50 mouse cellular contexts compared by ENCODE assay signal in genomic region chr4:34756163-34756562, GRCm38 (mm10). TPM values are rescaled to one million over a fixed set of nuclear protein-coding genes. Genes with fewer than 3 reads are reported as not detected.
"Had no signal": no experiment of that assay in that cellular context is flagged by ENCODE, and none has a peak within 500 bp of the region (broad histone marks: within the 10 kb centered on the region; RNA-seq: fewer than 3 reads in every experiment).

TSS of gene Gm136 (minus strand) at chr4:34756263.

- DNase-seq: heart, postnatal 10 days; heart, postnatal 14 days; heart, postnatal 36 days; heart, postnatal 4 days; kidney, adult 11 months; kidney, adult 18-20 months; kidney, adult 2 months; kidney, adult 8-10 months; kidney, adult 9 months; kidney, postnatal 14 days; kidney, postnatal 25 days; kidney, postnatal 36 days; kidney, postnatal 4 days; layer of hippocampus, adult 9-11 months; layer of hippocampus, postnatal 36 days had no signal

- H3K4me1 ChIP-seq: heart, embryonic 10.5 days; heart, embryonic 12.5 days; heart, embryonic 13.5 days; heart, embryonic 15.5 days; hindbrain, embryonic 10.5 days; hindbrain, embryonic 12.5 days; hindbrain, embryonic 13.5 days; hindbrain, embryonic 15.5 days; intestine, embryonic 15.5 days; kidney, embryonic 15.5 days had no signal

- H3K9ac ChIP-seq: heart, embryonic 12.5 days; heart, embryonic 13.5 days; heart, embryonic 15.5 days; hindbrain, embryonic 12.5 days; hindbrain, embryonic 13.5 days; hindbrain, embryonic 14.5 days; hindbrain, embryonic 15.5 days; intestine, embryonic 15.5 days; kidney, embryonic 15.5 days had no signal

- H3K27me3 ChIP-seq: heart, embryonic 12.5 days; heart, embryonic 13.5 days; heart, embryonic 15.5 days; hindbrain, embryonic 12.5 days; hindbrain, embryonic 13.5 days; hindbrain, embryonic 15.5 days; intestine, embryonic 15.5 days; kidney, embryonic 15.5 days had no signal

- H3K27ac ChIP-seq: heart, embryonic 10.5 days; heart, embryonic 13.5 days; heart, embryonic 15.5 days; hindbrain, embryonic 10.5 days; hindbrain, embryonic 12.5 days; hindbrain, embryonic 13.5 days; hindbrain, embryonic 14.5 days; hindbrain, embryonic 15.5 days; hindbrain, postnatal 0 days; intestine, embryonic 15.5 days; kidney, embryonic 15.5 days; kidney, postnatal 0 days; layer of hippocampus, adult 2 months; left cerebral cortex, adult 2 months had no signal

- H3K4me3 ChIP-seq: heart, embryonic 10.5 days; heart, embryonic 12.5 days; heart, embryonic 13.5 days; heart, embryonic 15.5 days; hindbrain, embryonic 10.5 days; hindbrain, embryonic 12.5 days; hindbrain, embryonic 13.5 days; hindbrain, embryonic 15.5 days; intestine, embryonic 15.5 days; kidney, embryonic 15.5 days; layer of hippocampus, adult 2 months; left cerebral cortex, adult 2 months had no signal

- ATAC-seq: hindbrain, embryonic 16.5 days; hindbrain, postnatal 0 days; inflammation-experienced regulatory T-cells, adult 6 months; intestine, embryonic 15.5 days; intestine, embryonic 16.5 days; intestine, postnatal 0 days had no signal

- H3K36me3 ChIP-seq: heart, embryonic 10.5 days; heart, embryonic 12.5 days; heart, embryonic 13.5 days; heart, embryonic 15.5 days; hindbrain, embryonic 10.5 days; hindbrain, embryonic 12.5 days; hindbrain, embryonic 13.5 days; hindbrain, embryonic 15.5 days; intestine, embryonic 15.5 days; kidney, embryonic 15.5 days had no signal

- H3K4me2 ChIP-seq: heart, embryonic 11.5 days; heart, embryonic 12.5 days; heart, embryonic 13.5 days; heart, embryonic 15.5 days; hindbrain, embryonic 12.5 days; hindbrain, embryonic 13.5 days; hindbrain, embryonic 14.5 days; hindbrain, embryonic 15.5 days; intestine, embryonic 15.5 days; kidney, embryonic 15.5 days had no signal

- H3K9me3 ChIP-seq: heart, embryonic 10.5 days; heart, embryonic 12.5 days; heart, embryonic 13.5 days; heart, embryonic 15.5 days; hindbrain, embryonic 10.5 days; hindbrain, embryonic 12.5 days; hindbrain, embryonic 13.5 days; hindbrain, embryonic 15.5 days; intestine, embryonic 15.5 days; kidney, embryonic 15.5 days had no signal

RNA-seq across cellular contexts. Expression of gene Gm136, which starts in this region (rescaled TPM):
- total RNA-seq: heart, postnatal 10 days; heart, postnatal 14 days; heart, postnatal 25 days; heart, postnatal 36 days; heart, postnatal 4 days; hematopoietic stem cell, adult 5-6 weeks; hindbrain, postnatal 0 days; layer of hippocampus, adult 18-20 months; layer of hippocampus, adult 2 months; layer of hippocampus, adult 8-10 months; layer of hippocampus, postnatal 14 days; layer of hippocampus, postnatal 25 days; layer of hippocampus, postnatal 36 days; left cerebral cortex, adult 18-20 months; left cerebral cortex, adult 2 months had no signal
- polyA plus RNA-seq: heart, embryonic 10.5 days; heart, embryonic 11.5 days; heart, embryonic 12.5 days; heart, embryonic 13.5 days; heart, embryonic 14.5 days; heart, embryonic 15.5 days; heart, embryonic 16.5 days; heart, postnatal 0 days; hindbrain, embryonic 10.5 days; hindbrain, embryonic 11.5 days; hindbrain, embryonic 12.5 days; hindbrain, embryonic 13.5 days; hindbrain, embryonic 14.5 days; hindbrain, embryonic 15.5 days; hindbrain, embryonic 16.5 days; hindbrain, postnatal 0 days; inflammation-experienced regulatory T-cells, adult 6 months; intestine, embryonic 14.5 days; intestine, embryonic 15.5 days; intestine, embryonic 16.5 days; intestine, postnatal 0 days; kidney, adult 2 months; kidney, embryonic 14.5 days; kidney, embryonic 15.5 days; kidney, embryonic 16.5 days; kidney, postnatal 0 days; large intestine, adult 2 months had no signal
